Mouse (Mus musculus): ENCODE results near the gene Tomt.

Tomt gene

GRCm38 (mm10) chr7:101862291-101862690 lies 43.9 kb downstream of the Tomt start:
- in situ Hi-C loops (cut with MboI, MseI): no loop called here

- in situ Hi-C loops (cut with MboI, MseI): no loop called here
These were observed 45.2 kb downstream of the Tomt start for GRCm38 (mm10) chr7:101860978-101861377.

- in situ Hi-C loops (cut with MboI, MseI): no loop called here
These were observed 47.8 kb downstream of the Tomt start for GRCm38 (mm10) chr7:101858362-101858761.

- in situ Hi-C loops (cut with MboI, MseI): no loop called here
These were observed 49.1 kb downstream of the Tomt start, which contains the start of gene Folr2 for GRCm38 (mm10) chr7:101857094-101857493. Folr2 (minus strand) TSS chr7:101857194.

GRCm38 (mm10) chr7:101853816-101854215 lies 52.3 kb downstream of the Tomt start:
- in situ Hi-C loops (cut with MboI, MseI): no loop called here

- in situ Hi-C loops (cut with MboI, MseI): no loop called here
These were observed 53.3 kb downstream of the Tomt start for GRCm38 (mm10) chr7:101852846-101853245.

GRCm38 (mm10) chr7:101851689-101852088 lies 54.5 kb downstream of the Tomt start:
- in situ Hi-C loops (cut with MboI, MseI): no loop called here
